Mouse (Mus musculus) CD4-positive, CD25-positive, alpha-beta regulatory T cell, adult 9 weeks (primary cell): ENCODE measurements around the gene Psmd4. TPM values are rescaled to one million over a fixed set of nuclear protein-coding genes. Genes with fewer than 3 reads are reported as not detected.

Source experiments
- polyA plus RNA-seq: library from polyadenylated mRNA; unstranded; fragments of 100-300 nt; shearing (Covaris generic); gene quantifications from one replicate; pipeline ENCODE4 v1.2.1, GENCODE M21; 2017

The Psmd4 gene
- 335 TPM for polyA plus RNA-seq

DNA sequence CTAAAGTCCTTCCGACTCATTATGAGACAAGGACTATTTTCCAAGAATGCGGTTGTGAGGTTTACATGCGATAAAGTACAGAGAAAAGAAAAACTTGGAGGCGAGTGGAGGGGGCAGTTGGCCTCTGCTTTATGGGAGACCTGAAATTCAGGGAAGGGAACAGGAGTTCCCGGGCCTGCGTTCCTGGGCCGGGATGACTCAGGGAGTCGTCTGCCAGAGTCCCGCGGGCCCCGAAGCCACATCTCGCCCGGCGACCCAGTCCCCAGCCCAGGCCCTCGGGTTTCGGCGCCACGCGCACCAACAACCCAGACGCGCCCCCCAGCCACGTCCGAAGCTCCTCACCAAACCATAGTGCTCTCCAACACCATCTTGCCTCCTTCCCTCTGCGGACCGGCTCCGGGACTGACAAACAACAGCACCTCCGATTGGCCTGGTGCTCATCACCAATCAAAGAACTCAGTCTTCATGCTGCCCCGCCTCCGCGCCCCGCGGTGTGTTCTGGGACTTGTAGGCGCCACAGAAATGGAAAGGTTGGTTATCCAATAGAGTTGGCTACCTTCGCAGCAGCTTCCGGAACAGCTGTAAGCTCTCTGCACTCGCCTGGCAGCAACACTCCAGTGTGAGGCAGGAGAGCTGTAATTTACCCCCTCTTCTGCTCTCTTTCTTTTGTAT is at the start of gene Psmd4:
Psmd4 (minus strand) TSS at position 449 of the 672 bp plus-strand sequence.

DNA sequence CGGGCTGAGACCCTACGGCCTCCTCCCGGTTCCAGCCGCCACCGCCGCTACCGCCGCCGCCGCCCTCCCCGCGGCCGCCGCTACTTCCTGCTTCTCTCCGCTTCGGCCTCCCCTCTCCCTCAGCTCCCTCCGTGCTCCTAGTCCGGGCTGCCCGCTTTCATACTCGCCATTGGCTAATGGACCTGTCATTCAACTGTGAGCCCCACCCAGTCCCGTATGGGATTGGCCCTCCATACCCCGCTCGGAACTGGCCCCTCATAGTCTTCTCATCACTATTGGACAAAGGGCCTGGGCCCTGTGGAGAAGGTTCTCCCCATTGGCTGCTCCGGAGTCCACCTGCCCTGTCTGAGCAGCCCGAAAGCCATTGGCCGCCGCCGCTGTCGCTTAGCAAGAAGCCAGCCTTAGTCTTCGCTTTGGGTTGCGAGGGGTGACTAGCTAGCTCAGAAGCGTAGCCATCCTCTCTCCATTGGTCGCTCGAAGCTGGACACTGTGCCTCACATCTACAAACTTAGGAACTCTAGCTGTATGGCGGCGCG is 27.0 kb downstream of the Psmd4 start, which contains the start of gene Zfp687:
Zfp687 (minus strand) TSS at position 112 of the 536 bp plus-strand sequence.

Other genes starting within 250 kb of the Psmd4 start
- gene Pogz, start 205.0 kb downstream of the Psmd4 start, polyA plus RNA-seq = 20.0 TPM
- 386 TPM for gene Psmb4, start 155.7 kb downstream of the Psmd4 start, polyA plus RNA-seq
- gene Selenbp1, start 109.6 kb downstream of the Psmd4 start, polyA plus RNA-seq = 4.8 TPM
- gene Rfx5, start 88.5 kb downstream of the Psmd4 start, polyA plus RNA-seq = 13.5 TPM
- gene Pi4kb, start 67.9 kb downstream of the Psmd4 start, polyA plus RNA-seq = 10.3 TPM
- 82.6 TPM for gene Zfp687, start 27.2 kb downstream of the Psmd4 start, polyA plus RNA-seq
- 36.5 TPM for gene Pip5k1a, start 64.3 kb upstream of the Psmd4 start, polyA plus RNA-seq
- 115 TPM for gene Vps72, start 68.4 kb upstream of the Psmd4 start, polyA plus RNA-seq
- 3.1 TPM for gene Tmod4, start 81.9 kb upstream of the Psmd4 start, polyA plus RNA-seq
- gene Scnm1, start 91.4 kb upstream of the Psmd4 start, polyA plus RNA-seq = 121 TPM
- 38.7 TPM for gene Lysmd1, start 91.5 kb upstream of the Psmd4 start, polyA plus RNA-seq
- gene Tnfaip8l2, start 99.7 kb upstream of the Psmd4 start, polyA plus RNA-seq = 310 TPM
- 0.24 TPM for gene Sema6c, start 117.8 kb upstream of the Psmd4 start, polyA plus RNA-seq
- gene Gabpb2, start 175.3 kb upstream of the Psmd4 start, polyA plus RNA-seq = 38.0 TPM
- 512 TPM for gene Cdc42se1, start 186.1 kb upstream of the Psmd4 start, polyA plus RNA-seq
- 9.7 TPM for gene Mllt11, start 189.6 kb upstream of the Psmd4 start, polyA plus RNA-seq
- 1.6 TPM for gene Gm128, start 199.0 kb upstream of the Psmd4 start, polyA plus RNA-seq
- not detected for gene Bnipl, start 208.6 kb upstream of the Psmd4 start, polyA plus RNA-seq
- gene Mindy1, start 238.7 kb upstream of the Psmd4 start, polyA plus RNA-seq = 28.5 TPM
- 8.7 TPM for gene Prune1, start 239.5 kb upstream of the Psmd4 start, polyA plus RNA-seq